Mouse (Mus musculus) bone marrow macrophage, adult 2 months (primary cell): ENCODE measurements around the gene Plekhh1.

Source experiments
- CTCF ChIP-seq: IDR thresholded peaks from 2 replicates; pipeline ENCODE4 v1.5.1; 2012; ENCODE audit warnings: low read depth, mild to moderate bottlenecking, low read length, moderate library complexity
- POLR2A ChIP-seq: IDR thresholded peaks from 2 replicates; pipeline ENCODE4 v1.6.1; 2012; ENCODE audit warnings: mild to moderate bottlenecking, low read depth, low read length, borderline replicate concordance

DNA sequence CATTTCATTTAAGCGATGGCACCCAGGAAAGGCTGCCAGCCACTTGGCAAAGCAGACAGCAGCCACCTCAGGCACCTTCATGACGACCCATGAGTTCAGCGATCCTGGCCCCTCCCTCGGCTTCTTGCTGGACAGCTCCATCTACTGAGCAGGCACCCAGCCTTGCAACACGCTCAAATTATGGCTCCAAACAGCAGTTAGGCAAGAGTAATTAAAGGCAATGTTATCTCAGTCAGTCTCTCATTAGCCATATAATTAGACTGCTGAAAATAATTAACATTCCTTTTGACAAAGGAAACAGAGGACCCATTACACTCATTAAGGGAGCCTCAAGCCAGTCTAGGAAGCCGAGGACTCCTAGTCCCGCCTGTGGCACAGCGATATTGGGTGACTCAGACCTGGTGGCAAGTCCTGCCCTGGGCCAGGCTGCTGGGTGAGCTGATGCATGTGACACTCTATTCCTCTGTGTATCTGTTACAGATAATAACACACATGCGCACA is 41.3 kb upstream of the Plekhh1 start:
- TF ChIP-seq CTCF (no peak), POLR2A (no peak)
